Mouse (Mus musculus) thymus, postnatal 0 days (tissue): ENCODE data around the gene Dnajc8. TPM values are rescaled to one million over a fixed set of nuclear protein-coding genes. Genes with fewer than 3 reads are reported as not detected.
"Not testable (repeated sequence)": the region's sequence is repeated elsewhere in the genome, so short reads cannot be mapped to it uniquely, and the experiment has no call there.

Experiments
- DNase-seq: peaks from one replicate; pipeline ENCODE4 v3.0.0-alpha.2; 2015; ENCODE audit warnings: low spot score
- polyA plus RNA-seq: library from polyadenylated mRNA; unstranded; fragments of >200 nt; fragmentation: Nextera tagmentation; extraction: Ambion mirVana; gene quantifications from 2 replicates; pipeline ENCODE4 v1.2.1, GENCODE M21; 2015

The Dnajc8 gene
- polyA plus RNA-seq, 1 experiment from 2014 or later = 190 TPM

GRCm38 (mm10) chr4:132563965-132564364 lies 28.6 kb downstream of the Dnajc8 start, which contains the start of gene Ptafr:
Ptafr (plus strand) TSS chr4:132564067.
- DNase-seq = peak; percentile 15

- no peak for DNase-seq
Observed at GRCm38 (mm10) chr4:132565089-132565747, 29.9 kb downstream of the Dnajc8 start.

GRCm38 (mm10) chr4:132567361-132567779 lies 32.0 kb downstream of the Dnajc8 start:
- DNase-seq = no peak

GRCm38 (mm10) chr4:132569115-132569514 lies 33.8 kb downstream of the Dnajc8 start:
- no peak for DNase-seq

- DNase-seq = no peak
Observed at GRCm38 (mm10) chr4:132571190-132571589, 35.8 kb downstream of the Dnajc8 start.

GRCm38 (mm10) chr4:132573327-132573726 lies 38.0 kb downstream of the Dnajc8 start:
- DNase-seq = no peak

GRCm38 (mm10) chr4:132574809-132575347 lies 39.5 kb downstream of the Dnajc8 start:
- no peak for DNase-seq

DNA sequence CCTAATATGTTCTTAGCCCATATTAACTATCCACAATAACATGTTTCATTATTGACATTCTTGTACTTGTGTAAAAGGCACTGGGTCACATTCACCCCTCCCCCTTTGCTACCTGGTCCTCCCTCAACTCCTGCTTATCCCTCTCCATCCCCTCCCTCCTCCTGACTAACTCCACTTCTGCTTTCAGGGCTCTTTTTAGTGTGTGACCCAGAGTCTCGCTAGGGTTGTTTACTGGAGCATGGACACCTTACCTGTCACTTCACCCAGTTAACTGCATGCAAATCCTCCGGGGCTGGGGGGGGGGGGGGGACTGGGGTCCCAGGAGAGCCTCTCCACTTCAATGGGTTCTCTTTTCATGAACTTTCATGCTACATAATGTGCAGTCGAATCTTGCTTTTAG lies 48.4 kb downstream of the Dnajc8 start:
- DNase-seq = no peak

- DNase-seq = no peak
Observed at GRCm38 (mm10) chr4:132584975-132585374, 49.6 kb downstream of the Dnajc8 start.

DNA sequence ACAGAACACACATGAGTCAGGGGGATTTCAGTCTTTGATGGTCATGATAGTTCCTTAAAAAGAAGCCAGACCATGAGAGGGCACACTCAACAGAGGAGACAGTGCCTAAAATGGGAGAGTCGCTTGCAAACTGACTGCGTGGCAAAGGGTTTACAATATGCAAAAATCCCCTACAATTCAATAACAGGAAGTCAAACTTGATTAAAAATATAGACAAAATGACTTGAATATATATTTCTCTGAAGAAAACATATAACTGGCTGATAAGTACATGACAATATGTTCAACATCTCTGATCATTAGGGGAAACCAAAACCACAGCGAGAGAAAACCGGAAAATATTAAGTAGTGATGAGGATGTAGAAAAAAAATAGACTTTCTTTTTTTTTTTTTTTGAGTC lies 50.9 kb downstream of the Dnajc8 start:
- DNase-seq = no peak

- no peak for DNase-seq
Observed at GRCm38 (mm10) chr4:132588512-132588911, 53.2 kb downstream of the Dnajc8 start.

GRCm38 (mm10) chr4:132590642-132591041 lies 55.3 kb downstream of the Dnajc8 start:
- no peak for DNase-seq

- DNase-seq = no peak
Observed at GRCm38 (mm10) chr4:132592958-132593357, 57.6 kb downstream of the Dnajc8 start.

- DNase-seq = no peak
Observed at GRCm38 (mm10) chr4:132594191-132594590, 58.8 kb downstream of the Dnajc8 start.

GRCm38 (mm10) chr4:132598861-132599260 lies 63.5 kb downstream of the Dnajc8 start:
- DNase-seq = no peak

DNA sequence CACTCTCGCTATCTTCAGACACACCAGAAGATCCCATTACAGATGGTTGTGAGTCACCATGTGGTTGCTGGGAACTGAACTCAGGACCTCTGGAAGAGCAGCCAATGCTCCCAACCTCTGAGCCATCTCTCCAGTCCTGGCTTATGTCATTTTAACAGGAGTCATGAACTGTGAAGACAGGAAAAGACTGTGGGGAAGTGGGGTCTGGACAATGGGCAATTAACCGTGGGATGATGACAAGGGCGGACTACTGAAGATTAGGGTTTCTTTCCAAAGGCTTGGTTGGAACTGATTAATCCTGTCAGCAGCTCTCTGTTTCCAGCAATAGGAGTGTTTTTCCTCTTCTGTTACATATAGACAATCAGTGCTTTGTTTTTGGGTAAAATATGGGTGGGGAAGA lies 64.4 kb downstream of the Dnajc8 start:
- DNase-seq = no peak

- DNase-seq = no peak
Observed at GRCm38 (mm10) chr4:132600465-132600864, 65.1 kb downstream of the Dnajc8 start.

DNA sequence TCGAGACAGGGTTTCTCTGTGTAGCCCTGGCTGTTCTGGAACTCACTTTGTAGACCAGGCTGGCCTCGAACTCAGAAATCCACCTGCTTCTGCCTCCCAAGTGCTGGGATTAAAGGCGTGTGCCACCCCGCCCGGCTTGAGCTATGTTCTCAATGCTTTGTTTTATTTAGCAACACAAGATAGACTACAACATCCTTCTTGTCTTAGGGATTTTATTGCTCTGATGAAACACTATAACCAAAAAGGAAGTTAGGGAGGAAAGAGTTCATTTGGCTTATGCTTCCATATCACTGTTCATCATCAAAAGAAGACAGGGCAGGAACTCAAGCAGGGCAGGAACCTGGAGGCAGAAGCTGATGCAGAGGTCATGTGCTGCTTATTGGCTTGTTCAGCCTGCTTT lies 65.9 kb downstream of the Dnajc8 start:
- DNase-seq = not testable (repeated sequence)

Other genes starting within 250 kb of the Dnajc8 start
- 10.8 and 11.9 TPM in 2 replicates for gene Rab42, start 232.2 kb upstream of the Dnajc8 start, polyA plus RNA-seq
- gene Trnau1ap, start 206.0 kb upstream of the Dnajc8 start, polyA plus RNA-seq = 53.2 and 55.1 TPM in 2 replicates
- 97.8 and 99.5 TPM in 2 replicates for gene Rcc1, start 181.9 kb upstream of the Dnajc8 start, polyA plus RNA-seq
- 7.0 and 7.8 TPM in 2 replicates for gene Phactr4, start 113.1 kb upstream of the Dnajc8 start, polyA plus RNA-seq
- 30.5 and 31.5 TPM in 2 replicates for gene Med18, start 71.6 kb upstream of the Dnajc8 start, polyA plus RNA-seq
- gene Sesn2, start 25.0 kb upstream of the Dnajc8 start, polyA plus RNA-seq = 7.3 and 8.0 TPM in 2 replicates
- gene Atpif1, start 1.9 kb upstream of the Dnajc8 start, polyA plus RNA-seq = 874 and 945 TPM in 2 replicates
- gene Ptafr, start 28.5 kb downstream of the Dnajc8 start, polyA plus RNA-seq = 0.96 and 1.5 TPM in 2 replicates
- gene Eya3, start 103.4 kb downstream of the Dnajc8 start, polyA plus RNA-seq = 20.6 and 26.8 TPM in 2 replicates
- 3.0 and 3.1 TPM in 2 replicates for gene Xkr8, start 197.0 kb downstream of the Dnajc8 start, polyA plus RNA-seq
- gene Smpdl3b, start 221.7 kb downstream of the Dnajc8 start, polyA plus RNA-seq = 0.59 and 0.75 TPM in 2 replicates
- gene Rpa2, start 232.8 kb downstream of the Dnajc8 start, polyA plus RNA-seq = 129 and 139 TPM in 2 replicates